Mouse (Mus musculus): Measurements from ENCODE around the gene Wdr74.

Wdr74 gene

GRCm38 (mm10) chr19:8735389-8736159 lies at the start of gene Wdr74:
TSS of gene Wdr74 (plus strand) at chr19:8735827.
- no peak; the same call in 1 of the 2 replicates for TF ChIP-seq GATA4 (IDR thresholded peaks at IDR 0.05; ENCODE audit: insufficient replicate concordance, low read length)

GRCm38 (mm10) chr19:8691871-8692539 lies 43.6 kb upstream of the Wdr74 start:
- no peak for TF ChIP-seq GATA4 (IDR thresholded peaks at IDR 0.05; ENCODE audit: insufficient replicate concordance, low read length)

DNA sequence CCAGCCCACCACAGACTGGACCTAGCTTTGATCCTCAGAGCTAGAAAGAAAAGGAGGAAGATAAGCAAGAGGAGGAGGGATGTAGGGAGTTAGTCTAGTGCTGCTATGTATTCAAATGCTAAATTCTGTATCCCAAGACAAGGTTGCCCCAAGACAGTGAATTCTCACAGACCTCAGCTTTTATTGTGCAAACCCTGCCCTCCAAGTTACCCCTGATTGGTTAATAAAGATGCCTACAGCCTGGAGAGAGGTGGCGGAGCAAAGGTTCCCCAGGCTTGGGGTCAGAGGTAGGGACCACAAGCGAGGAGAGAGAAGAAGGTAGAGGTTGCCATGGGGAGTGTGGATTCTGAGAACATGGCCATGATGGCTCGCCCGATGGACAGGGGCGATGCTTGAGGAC lies 42.9 kb upstream of the Wdr74 start:
- TF ChIP-seq GATA4 (IDR thresholded peaks at IDR 0.05; ENCODE audit: insufficient replicate concordance, low read length), result no peak

GRCm38 (mm10) chr19:8695330-8695729 lies 40.3 kb upstream of the Wdr74 start:
- TF ChIP-seq GATA4 (IDR thresholded peaks at IDR 0.05; ENCODE audit: insufficient replicate concordance, low read length), result no peak

DNA sequence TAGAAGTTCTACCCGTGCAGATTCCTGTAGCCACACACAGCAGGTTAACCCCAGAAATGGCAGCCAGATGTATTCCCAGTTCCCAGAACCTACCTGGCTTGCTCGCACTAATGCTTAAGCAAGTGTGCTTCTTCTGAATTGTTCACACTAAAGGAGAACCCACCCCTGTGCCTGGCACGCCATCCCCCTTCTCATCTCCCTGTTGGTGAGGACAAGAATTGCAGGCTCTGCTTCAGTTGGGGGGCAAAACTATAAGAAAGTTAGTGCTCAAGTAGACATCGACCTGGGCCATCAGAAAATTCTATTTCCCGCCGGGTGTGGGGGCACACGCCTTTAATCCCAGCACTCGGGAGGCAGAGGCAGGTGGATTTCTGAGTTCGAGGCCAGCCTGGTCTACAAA lies 36.0 kb upstream of the Wdr74 start:
- no peak for TF ChIP-seq GATA4 (IDR thresholded peaks at IDR 0.05; ENCODE audit: insufficient replicate concordance, low read length)

DNA sequence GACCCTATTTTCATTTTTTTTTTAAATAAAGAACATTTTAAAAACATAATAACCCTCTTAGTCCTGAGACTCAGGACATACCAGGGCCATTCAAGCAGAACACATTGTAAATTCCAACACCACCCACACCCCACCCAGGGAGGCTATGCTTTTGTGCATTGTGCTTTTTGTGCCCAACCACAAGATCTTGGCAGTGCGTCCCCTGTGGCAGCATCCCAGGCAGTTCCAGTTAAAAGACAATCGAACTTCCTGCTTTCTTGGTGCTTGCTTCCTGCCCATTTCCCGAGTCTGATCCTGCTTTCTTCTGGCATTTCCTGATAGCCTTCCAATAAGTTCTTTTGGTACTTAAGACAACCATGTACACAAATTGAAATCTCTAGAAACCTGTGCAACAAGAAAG lies 33.2 kb upstream of the Wdr74 start:
- peak; percentile 41; the same call in 1 of the 2 replicates for TF ChIP-seq GATA4 (IDR thresholded peaks at IDR 0.05; ENCODE audit: insufficient replicate concordance, low read length)

DNA sequence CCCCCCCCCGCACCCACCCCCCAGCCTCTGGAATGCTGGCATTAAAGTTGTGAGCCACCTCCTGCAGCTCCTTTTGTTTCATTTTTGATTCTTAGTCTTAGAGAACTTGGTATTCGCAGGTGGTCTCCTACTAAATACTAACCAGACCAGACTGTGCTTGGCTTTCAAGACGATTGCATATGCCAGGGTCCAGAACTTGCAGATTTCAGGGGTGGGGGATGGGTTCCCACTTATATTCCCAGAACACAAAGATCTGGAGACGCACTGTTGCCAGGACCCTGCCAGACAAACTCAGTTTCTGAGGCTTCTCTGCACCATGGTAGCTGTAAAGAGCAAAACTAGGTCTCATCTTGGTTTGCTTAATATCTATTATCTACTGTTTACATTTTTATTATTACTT lies 32.1 kb upstream of the Wdr74 start:
- no peak for TF ChIP-seq GATA4 (IDR thresholded peaks at IDR 0.05; ENCODE audit: insufficient replicate concordance, low read length)

DNA sequence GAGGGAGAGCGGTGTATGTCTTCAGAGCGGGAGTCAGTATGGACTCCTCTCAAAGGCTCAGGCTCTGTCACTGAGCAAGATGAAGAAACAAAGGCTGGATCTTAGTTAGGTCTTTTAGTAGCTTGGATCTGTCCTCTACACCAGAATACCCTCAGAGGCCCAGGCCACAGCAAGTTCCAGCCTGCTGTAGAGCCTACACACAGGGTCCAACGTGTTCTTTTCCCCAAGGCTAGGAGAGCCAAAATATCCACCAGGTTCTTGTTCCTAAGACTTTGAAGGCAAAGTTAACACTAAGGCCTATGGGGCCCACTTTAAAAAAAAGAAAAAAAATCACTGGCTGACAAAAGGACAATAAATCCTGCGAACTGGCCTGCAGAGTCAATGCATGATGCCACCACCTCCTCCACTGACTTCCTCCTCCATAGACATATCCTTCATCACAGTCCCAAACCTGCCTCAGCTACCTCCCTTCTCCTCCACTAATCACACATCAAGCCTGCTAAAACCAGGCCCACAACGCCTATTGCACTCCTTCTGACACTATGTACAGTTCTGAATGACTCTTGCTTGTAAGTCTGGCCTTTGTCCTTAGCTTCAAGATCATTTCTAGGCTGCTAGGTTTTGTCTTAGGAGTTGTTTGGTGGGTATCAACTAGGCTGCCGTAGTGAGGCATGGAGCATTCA lies 30.5 kb upstream of the Wdr74 start:
- TF ChIP-seq GATA4 (IDR thresholded peaks at IDR 0.05; ENCODE audit: insufficient replicate concordance, low read length), result no peak

GRCm38 (mm10) chr19:8706132-8706667 lies 29.4 kb upstream of the Wdr74 start:
- no peak for TF ChIP-seq GATA4 (IDR thresholded peaks at IDR 0.05; ENCODE audit: insufficient replicate concordance, low read length)

- TF ChIP-seq GATA4 (IDR thresholded peaks at IDR 0.05; ENCODE audit: insufficient replicate concordance, low read length), result no peak
Measured at GRCm38 (mm10) chr19:8706930-8707329, 28.7 kb upstream of the Wdr74 start.

DNA sequence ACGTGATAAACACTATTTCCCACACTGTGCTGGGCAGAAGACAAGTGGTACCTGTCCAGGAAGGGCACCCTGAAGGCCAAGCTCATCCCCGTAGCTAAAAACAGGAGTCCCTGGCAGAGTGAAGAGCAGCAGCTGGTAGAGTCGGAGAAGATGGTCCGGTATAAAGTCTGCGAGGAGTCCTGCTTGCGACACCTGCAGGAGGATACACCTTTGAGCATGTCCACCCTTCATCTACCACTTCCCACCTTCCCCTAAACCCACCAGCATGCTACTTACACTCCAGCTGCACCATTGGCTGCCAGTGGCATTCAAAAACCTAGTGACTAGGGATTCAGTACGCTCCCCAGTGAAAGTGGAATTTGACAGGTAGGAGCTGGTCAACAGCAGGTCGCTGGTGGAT lies 26.7 kb upstream of the Wdr74 start:
- TF ChIP-seq GATA4 (IDR thresholded peaks at IDR 0.05; ENCODE audit: insufficient replicate concordance, low read length), result no peak

DNA sequence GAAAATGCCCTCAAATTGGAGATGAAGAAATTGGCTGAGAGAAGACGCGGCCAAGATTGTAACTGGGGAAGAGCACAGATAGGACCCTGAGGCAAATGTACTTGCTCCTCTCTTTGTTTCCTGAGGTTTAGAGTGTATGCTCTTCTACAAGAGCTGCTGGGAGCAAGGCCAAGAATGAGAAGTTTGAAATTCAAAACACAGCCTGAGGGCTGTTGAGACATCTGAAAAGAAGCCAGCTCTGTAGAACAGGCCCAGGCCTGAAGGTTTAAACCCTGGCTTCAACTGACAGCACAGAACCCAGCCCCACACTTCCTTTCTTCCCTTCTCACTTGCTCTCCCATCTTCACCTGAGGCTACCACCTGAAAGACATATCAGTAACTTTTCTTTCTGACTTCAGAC lies 25.6 kb upstream of the Wdr74 start:
- no peak for TF ChIP-seq GATA4 (IDR thresholded peaks at IDR 0.05; ENCODE audit: insufficient replicate concordance, low read length)

- no peak for TF ChIP-seq GATA4 (IDR thresholded peaks at IDR 0.05; ENCODE audit: insufficient replicate concordance, low read length)
Measured at GRCm38 (mm10) chr19:8711506-8711905, 24.1 kb upstream of the Wdr74 start.

- TF ChIP-seq GATA4 (IDR thresholded peaks at IDR 0.05; ENCODE audit: insufficient replicate concordance, low read length), result no peak
Measured at GRCm38 (mm10) chr19:8711949-8712869, 23.4 kb upstream of the Wdr74 start.

GRCm38 (mm10) chr19:8712870-8713305 lies 22.7 kb upstream of the Wdr74 start:
- TF ChIP-seq GATA4 (IDR thresholded peaks at IDR 0.05; ENCODE audit: insufficient replicate concordance, low read length), result no peak
